Mouse (Mus musculus) liver, adult 2 months (tissue): ENCODE measurements around the gene Csnk1g2.
A peak's percentile ranks its signal among the peaks of the same experiment; 100 is the strongest.

Experiments used
- CTCF ChIP-seq: fragments of 200-500 bp; IDR thresholded peaks from 2 replicates; pipeline ENCODE4 v1.5.1; 2011; ENCODE audit warnings: low read depth, low read length, control low read depth
- POLR2A ChIP-seq: fragments of 200-500 bp; IDR thresholded peaks from 2 replicates; pipeline ENCODE4 v1.6.1; 2011; ENCODE audit warnings: low read length, control low read depth; ENCODE audit not compliant: insufficient read depth; ENCODE audit errors: extremely low read depth

- TF ChIP-seq CTCF (peak; percentile 65; the same call in 1 of the 2 replicates), POLR2A (no peak)
Observed at GRCm38 (mm10) chr10:80659213-80659612, 36.6 kb downstream of the Csnk1g2 start.
